Mouse (Mus musculus) gastrocnemius, postnatal 14 days (tissue): ENCODE results near the gene Ubl4a. TPM values are rescaled to one million over a fixed set of nuclear protein-coding genes. Genes with fewer than 3 reads are reported as not detected.
"Not testable (repeated sequence)": the region's sequence is repeated elsewhere in the genome, so short reads cannot be mapped to it uniquely, and the experiment has no call there.

Source experiments
- DNase-seq: peaks from one replicate; pipeline ENCODE4 v3.0.0; 2021; ENCODE audit warnings: mixed read lengths
- intact Hi-C: fragments of 180-260 bp; cut with DNase I; formaldehyde crosslinking; loops from one replicate; pipeline ENCODE4 v1.15.1; 2025; ENCODE audit warnings: low total_unique reads
- long read RNA-seq, 2 experiments: library from polyadenylated mRNA; stranded (forward); transcript quantifications; one replicate each; pipeline ENCODE4 v2.0.0; 2021
- total RNA-seq, 2 experiments: library from RNA; stranded (reverse); gene quantifications; 2 replicates each; pipeline ENCODE4 v1.2.3; 2021

The Ubl4a gene
- total RNA-seq = 10 to 100 TPM; 43.5 to 46.7 TPM
- long read RNA-seq, experiment 1, transcript Ubl4a-206 (4 exons, 2,442 nt) = major isoform, 120 of 132 reads
- long read RNA-seq, experiment 1, partial matches to known transcripts = 3 of 132 reads
- long read RNA-seq, experiment 1, other reads (novel, unspliced or antisense) = 9 of 132 reads
- long read RNA-seq, experiment 2, transcript Ubl4a-206 (4 exons, 2,442 nt) = major isoform, 115 of 125 reads
- long read RNA-seq, experiment 2, partial matches to known transcripts = 2 of 125 reads
- long read RNA-seq, experiment 2, other reads (novel, unspliced or antisense) = 6 of 125 reads

DNA sequence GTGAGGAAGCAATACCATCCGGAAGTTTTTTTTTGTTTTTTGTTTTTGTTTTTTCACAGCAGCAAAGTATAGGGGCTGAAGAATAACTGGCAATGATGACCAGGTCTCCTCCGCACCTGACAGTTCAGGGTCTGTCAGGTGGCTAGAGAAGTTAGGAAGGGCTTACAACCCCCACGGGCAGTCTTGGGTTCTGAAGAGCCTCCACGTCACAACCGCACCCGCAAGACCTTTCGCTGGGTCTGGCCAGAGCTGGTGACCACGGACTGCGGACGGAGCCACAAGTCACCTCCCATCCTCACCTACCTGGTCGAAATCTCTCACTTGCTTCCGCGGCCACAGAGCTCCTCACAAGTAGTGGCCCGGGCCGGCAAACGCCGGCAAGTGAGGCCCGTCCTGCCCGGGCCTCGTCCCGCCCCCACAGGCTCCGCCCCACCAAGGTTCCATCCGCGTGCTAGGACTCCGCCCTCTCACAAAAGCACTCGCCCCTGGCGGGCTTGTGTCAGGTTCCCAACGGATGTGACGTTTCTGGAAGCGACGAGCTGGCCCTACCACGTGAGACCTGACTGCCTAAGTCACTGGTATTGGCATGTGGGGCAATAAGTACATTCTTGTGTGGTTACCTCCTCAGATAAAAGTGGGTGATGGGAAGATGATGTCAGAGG, at the start of gene Ubl4a, which contains the start of gene Slc10a3:
Ubl4a (minus strand) TSS at position 331 of the 662 bp plus-strand sequence.
Slc10a3 (minus strand) TSS at position 462 of the 662 bp plus-strand sequence.
- intact Hi-C loops = no loop called here
- peak; percentile 90 for DNase-seq

DNA sequence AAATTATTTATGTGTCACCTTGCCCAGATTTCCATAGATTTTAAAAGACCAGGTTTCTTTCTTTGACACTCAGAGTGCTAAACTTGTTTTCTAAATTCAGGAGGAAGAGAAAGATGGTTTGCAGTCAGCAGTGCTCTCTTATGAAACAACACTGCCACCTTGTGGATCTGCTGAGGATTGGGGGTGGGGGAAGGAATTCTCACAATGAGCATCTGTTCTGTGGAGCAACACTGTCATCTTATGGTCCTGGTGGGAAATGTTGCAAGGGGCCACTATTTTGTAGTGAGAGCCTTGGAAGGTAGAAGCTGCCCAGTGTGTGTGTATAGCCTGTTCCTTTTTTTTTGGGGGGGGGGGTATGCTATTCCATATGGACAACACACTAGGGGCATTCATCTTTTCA, 40.4 kb upstream of the Ubl4a start:
- DNase-seq = peak; percentile 54
- intact Hi-C loops = loop anchor here (5.0 to 10.0 kb wide), 2 partner anchors 161 to 299 kb away; partner anchors contain the start of gene Emd

DNA sequence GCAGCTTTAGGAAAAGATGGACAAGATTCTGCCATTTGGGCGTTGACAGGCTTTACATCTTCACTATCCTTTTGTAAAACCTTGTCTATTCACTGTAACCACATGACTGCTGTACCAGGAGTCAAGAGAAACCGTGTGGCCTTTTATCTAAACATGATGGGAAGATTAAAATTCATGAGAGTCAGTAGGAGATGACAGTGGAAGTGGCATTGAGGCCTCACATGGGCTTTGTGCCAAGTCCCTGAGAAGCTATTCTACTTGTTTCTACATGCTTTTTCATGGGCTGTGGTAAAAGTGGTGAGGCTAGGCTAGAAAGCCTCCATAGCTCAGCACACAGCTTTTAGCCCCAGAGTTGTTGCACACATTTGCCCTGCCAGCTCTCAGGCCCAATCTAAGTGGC, 35.3 kb upstream of the Ubl4a start:
- intact Hi-C loops = no loop called here
- DNase-seq = no peak

DNA sequence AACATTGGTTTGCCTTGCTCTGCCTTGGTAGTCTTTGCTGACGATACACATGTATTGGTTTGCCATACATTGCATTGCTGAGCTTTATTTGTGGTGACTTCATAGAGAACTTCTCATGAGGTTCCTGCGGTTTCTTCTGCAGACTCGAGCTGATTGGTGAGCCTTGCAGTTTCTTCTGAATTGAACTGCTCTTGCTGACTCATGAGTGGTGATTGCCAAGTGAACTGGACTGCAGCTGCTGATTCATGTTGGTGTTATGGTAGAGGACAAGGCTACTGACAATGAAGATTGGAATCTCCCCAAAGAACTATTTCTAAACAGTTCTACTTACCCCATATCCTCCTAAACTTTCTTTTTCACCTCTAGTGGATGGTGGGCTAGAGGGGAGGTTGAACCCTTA, 27.1 kb upstream of the Ubl4a start:
- DNase-seq = no peak
- intact Hi-C loops = no loop called here

DNA sequence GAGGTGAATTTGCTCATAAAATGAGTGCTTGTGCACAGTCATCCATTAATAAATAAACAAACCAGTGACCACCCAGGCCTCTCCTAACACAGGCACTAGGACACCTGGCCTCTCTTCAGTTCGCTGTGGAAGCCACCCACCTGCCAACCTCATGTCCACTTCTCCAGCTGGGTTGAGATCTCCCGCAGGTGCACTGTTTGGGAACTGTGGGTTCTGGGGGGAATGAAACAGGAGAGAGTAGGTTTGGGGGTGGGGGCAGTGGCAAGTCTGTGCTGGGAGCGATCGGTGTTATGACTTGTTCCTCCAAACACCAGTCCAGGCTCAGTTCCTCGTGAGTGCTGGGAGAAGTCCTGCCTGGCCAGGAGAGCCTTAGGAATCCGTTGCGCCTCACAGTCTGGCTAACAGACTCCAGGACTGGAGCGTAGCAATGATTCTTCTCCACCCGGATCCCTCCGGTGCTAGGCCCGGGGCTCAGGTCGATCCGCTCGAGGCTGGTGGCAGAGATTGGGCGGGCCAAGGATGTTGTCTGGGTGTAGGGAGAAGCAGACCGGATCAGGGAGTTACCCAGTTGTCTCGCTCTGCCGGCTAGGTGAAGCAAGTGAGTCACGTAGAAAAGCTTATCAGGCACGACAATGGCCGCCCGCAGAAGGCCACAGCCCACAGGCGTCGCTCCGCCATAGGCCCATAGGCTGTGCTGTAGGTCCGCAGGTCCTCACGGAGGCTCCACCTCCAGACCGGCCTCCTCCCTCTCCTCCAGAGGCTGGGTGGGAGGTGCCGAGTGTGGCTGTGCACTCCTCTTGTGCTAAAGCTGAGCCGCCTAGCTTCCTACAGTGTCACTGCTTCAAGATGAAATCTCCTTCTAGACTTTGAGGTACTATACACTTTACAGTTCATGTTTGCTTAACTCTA, 19.8 kb upstream of the Ubl4a start, which contains the start of the genes Fam3a and Ikbkg:
Fam3a (minus strand) TSS at position 738 of the 909 bp plus-strand sequence.
Ikbkg (plus strand) TSS at position 756 of the 909 bp plus-strand sequence.
- intact Hi-C loops = no loop called here

DNA sequence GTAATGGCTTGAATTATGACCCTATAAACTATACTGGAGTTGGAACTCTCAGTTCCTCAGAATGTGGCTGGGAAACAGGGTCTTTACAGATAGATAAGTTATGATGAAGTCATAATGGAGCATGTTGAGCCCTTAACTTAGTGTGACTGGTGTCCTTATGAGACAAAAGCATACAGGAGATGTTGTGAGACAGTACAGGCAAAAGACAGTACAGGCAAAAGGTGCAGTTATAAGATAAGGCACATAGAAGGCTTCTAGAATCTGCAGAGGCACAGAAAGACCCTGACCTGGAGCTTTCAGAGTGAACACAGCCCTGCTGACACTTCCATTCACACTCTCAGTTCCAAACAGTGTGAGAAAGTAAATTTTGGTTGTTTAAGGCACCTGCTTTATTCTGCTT, 15.1 kb upstream of the Ubl4a start:
- DNase-seq = no peak
- intact Hi-C loops = no loop called here

More for the DNA sequence above, 19.8 kb upstream of the Ubl4a start, which contains the start of the genes Fam3a and Ikbkg:
- peak; percentile 80 for DNase-seq

DNA sequence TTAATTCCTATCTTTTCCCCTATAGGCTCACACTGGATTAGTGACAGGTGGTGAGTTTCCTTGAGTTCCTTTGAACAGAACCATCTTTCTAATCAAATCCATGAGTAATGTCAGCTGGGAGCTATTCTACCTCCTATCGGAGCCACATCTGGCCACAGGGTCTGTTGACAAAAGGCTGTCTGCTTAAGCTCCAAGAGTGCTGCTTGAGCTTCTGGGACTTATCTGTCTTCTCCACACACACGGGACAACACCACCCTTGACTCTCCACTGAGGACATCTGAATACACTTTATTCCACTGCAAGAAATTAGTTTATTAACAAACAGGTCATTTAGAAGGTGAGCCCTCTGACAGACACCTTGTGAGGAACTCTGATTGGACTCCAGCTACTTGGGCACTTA, 11.4 kb upstream of the Ubl4a start:
- intact Hi-C loops = no loop called here
- no peak for DNase-seq

DNA sequence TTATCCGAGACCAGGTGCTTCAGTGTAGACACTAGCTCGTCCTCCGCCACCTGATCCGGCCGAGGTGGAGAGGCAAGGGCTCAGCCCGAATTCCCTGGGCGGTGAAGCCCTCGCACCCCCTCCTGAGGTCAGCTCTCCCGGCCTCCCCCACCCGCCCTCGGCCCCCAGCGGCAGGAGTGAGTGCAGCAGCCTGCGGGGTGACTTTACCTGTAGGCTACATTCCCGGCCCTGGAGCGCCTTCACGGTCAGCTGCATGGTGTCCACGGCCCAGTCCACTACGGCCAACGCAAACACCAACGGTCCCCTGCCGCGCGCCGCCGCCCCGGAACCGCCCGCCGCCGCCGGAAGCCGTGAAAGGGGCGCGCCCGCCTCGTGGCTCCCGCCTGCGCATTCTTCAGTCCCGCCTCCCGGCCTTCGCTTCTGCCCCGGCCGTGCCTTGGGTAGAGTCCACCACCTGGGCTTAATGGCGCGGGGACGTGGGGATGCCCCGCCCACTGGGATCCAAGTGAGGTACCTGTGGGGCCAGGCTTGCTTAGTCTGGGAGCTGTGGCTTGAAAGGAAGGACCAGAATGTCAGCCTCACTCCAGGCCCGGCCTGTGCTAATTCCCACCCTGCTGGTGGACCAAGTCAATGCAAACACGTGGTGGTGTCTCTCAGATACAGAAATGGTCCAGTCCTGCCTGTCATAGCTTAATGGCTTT, 4.7 kb downstream of the Ubl4a start:
- intact Hi-C loops = no loop called here
- peak; percentile 70 for DNase-seq

DNA sequence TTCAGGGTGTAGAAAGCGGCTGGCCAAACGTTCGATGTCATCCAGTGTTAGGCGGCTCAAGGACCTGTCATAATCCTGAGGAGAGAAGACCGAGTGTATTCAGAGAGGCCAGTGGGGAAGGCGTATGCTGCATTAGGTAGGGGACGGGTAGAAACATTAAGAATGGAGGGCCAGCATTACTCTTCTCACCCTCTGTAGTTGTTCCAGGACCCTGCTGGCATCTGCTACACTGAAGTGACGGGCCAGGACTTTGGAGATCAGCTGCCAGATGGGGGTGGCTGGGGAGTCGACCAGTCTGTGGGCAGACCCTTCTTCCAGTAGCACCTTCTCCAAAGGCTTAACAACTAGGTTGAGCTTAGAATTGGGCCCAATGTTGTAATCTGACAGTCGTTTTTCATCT, 5.5 kb downstream of the Ubl4a start:
- no peak for DNase-seq
- intact Hi-C loops = no loop called here

DNA sequence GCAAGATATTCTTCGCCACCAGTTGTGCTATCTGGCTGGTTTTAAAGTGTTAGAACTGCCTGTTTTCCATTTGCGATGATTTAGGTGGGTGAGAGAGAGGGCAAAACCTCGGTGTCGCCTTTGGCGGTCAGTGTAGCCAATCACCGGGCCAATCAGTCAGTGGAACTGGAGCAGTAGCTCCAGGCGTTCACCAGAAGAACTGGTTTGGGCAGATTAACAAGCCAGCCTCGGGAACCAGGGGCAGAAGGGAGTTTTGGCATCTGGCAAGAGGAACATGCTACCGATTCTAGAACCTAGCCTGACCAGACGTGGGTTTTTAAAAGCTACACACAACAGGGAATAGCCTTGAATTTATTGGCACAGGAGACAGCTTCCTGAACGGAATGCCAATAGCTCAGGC, 13.8 kb downstream of the Ubl4a start:
- DNase-seq = no peak
- intact Hi-C loops = no loop called here

DNA sequence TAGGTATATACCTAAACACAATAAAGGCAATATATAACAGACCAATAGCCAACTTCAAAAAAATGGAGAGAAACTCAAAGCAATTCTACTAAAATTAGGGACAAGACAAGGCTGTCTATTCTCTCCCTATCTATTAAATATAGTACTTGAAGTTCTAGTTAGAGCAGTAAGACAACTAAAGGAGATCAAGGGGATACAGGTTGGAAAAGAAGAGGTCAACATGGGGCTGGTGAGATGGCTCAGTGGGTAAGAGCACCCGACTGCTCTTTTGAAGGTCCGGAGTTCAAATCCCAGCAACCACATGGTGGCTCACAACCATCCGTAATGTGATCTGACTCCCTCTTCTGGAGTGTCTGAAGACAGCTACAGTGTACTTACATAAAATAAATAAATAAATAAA, 15.9 kb downstream of the Ubl4a start:
- intact Hi-C loops, DNase-seq: not testable (repeated sequence)

DNA sequence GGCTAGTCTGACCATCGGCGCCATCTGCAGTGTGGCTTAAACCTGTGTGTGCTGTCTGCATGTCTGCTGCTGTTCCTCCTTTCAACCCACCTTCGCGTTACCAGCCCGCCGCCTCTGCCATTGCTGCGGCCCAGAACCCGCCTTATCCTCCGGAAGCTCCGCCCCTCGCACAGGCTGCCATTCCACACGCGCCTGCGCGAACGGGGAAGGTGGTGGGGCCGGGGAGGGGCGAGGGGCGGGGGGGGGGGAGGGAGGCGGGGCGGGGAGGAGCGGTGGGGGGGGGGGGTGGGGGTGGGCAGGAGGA, 19.6 kb downstream of the Ubl4a start, which contains the start of gene Lage3:
Lage3 (minus strand) TSS at position 152 of the 304 bp plus-strand sequence.
- peak; percentile 84 for DNase-seq
- intact Hi-C loops = no loop called here

DNA sequence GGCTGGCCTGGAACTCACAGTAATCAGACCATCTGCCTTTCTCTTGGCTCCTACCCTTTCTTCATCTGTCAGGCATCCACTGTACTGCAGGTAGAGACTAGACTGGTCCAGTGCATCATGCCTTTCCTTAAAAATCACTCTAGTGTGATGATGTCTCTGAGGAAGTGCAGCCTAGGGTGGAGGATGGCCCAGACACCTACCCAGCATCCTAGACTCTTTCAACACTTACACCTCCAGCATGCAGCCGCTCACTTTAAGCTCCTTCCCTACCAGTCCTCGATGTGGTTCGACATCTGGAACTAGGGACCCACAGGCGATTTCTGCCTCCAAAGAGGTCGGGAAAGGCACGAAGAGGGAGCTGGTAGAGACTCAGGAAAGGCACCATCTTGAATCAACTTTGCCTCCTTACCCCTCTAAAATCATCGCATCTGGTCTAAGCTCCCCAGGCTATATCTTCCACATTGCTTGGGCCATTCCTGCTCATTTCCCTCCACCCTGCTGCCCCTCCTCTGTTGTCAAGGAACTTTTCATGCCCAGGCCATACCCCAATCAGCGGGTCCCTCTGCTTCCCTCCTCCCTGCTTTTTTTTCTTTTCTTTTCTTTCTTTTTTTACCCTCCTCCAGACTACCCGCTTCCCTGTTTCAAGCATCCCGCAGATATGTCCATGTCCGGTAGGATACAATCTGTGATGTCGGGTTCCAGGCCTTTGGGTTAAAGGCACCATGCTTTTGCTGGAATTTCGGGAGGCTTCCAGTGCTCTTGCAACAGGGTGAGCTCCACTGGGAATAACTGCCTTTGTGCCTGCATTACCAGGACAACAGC, 20.2 kb downstream of the Ubl4a start:
- no peak for DNase-seq
- intact Hi-C loops = no loop called here

DNA sequence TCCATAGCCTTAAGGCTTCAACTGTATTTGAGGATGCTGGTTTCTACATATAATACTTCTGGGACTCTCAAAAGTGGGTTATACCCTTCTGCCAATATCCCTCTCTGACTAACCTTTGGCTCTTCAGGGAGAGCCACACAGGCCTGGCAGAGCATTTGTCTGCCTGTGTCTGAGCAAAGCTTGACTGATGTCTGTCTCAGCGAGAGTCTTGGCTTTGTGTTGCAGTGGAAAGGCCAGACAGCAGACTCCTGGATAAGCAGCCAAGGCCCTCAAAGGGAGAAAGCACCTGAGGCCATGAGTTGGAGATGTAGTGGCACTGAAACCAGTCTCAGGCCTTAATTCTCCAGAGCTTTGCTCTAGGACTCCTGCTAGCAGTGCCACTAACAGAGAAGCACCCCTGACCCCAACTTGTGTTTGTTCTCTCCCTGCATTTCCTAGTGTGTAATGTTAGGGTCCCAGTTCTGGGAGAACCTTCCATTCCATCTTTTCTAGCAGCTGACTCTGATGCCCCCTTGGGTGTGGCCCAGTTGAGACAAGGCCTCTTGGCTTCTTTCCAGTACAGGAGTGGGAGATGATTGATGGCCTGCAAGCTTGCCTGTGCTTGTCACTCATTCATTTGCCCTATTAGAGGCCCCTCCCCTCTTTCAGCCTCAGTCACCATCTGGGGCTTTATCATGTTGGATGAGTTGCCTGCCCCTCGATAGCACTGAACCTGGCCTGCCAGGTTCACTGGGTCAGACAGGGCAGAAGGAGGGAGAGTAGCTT, 42.7 kb downstream of the Ubl4a start:
- intact Hi-C loops = no loop called here
- DNase-seq = no peak

DNA sequence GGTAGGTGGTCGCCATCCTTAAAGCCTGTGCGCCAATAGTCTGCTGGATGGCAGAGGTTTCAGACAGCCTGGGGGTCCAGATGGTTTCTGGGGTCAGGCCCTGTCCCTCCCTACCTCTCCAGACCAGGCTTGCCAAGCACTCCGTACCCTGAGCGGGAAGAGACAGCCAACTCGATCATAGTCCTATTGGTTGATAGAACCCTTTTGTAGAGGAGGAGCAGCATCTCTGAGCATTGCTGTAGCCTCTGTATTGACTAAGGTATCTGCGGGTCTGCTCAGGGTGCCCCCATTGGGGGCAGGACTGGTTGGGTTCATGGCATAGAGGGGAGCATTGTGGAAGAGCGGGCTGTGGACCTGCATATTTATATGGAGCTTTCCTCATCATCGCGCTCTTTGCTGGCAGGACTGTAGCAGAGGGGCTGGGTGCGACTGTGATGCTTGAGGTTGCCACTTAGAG, 43.8 kb downstream of the Ubl4a start:
- intact Hi-C loops = no loop called here
- DNase-seq = no peak

DNA sequence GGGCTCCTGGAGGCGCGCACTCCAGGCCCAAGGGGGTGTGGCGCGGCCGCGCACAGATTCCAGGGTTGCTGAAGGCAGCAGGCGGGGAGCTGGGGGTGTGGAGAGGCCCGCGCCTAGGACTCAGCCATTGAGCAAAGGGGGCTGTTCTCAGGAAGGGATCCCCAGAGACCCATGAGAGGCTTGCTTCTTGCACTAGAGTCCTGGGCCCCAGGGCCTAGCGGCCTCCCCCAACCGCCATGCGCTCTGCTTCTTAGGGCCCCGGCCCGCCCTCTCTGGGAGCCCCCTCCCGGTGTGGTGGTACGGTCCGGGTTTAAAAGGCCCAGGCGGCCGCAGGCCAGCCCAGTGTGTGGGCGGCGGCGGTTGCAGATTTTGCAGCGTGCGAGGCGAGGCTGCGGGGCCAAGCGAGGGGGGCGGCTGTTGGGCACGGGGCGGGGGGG, 44.3 kb downstream of the Ubl4a start, which contains the start of gene Plxna3:
Plxna3 (plus strand) TSS at position 342 of the 437 bp plus-strand sequence.
- peak; percentile 71 for DNase-seq
- intact Hi-C loops = no loop called here
